9 mouse cellular contexts compared by ENCODE assay signal in the genomic region with DNA sequence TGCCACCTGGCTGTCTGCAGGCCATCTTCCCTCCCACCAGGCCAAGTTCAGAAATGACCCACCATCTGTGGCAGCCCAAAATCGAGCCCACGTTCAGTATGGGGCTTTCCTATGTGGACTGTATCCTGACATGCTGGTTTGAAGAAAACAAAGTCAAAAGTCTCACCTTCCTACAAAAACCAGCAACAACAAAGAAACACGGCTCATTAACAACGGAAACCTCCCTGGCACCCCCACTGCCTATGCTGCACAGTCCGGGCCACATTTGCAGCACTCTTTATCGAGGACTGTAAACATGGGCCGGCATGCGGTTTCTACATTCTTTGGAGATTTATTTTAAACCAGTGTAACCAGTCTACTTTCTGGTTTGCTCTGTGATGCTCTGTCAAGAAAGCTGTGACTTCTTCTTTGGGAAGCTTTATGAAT.
A peak's percentile ranks its signal among the peaks of the same experiment; 100 is the strongest.
DNase-seq lines count a peak whose midpoint lies in the region; ATAC-seq lines count a peak whose summit lies in the region.
"Had no signal": no experiment of that assay in that cellular context is flagged by ENCODE, and none has a peak within 500 bp of the region (broad histone marks: within the 10 kb centered on the region; RNA-seq: fewer than 3 reads in every experiment).

No protein-coding gene starts in this region.

- ATAC-seq in forebrain, embryonic 12.5 days (ENCODE audit: low FRiP score) = no peak
- ATAC-seq in forebrain, embryonic 14.5 days = no peak
- no peak for ATAC-seq in midbrain, embryonic 15.5 days (replicated peaks)

- no peak overlapping the region for H3K9ac ChIP-seq in forebrain, embryonic 12.5 days
- H3K9ac ChIP-seq in forebrain, embryonic 14.5 days (ENCODE audit: low read length) = peak overlapping the region; percentile 98
- H3K9ac ChIP-seq in midbrain, embryonic 15.5 days = peak overlapping the region; percentile 12; the same call in 1 of the 2 replicates

- H3K9me3 ChIP-seq in forebrain, embryonic 12.5 days = no peaks in the 10 kb centered on the region
- no peaks in the 10 kb centered on the region for H3K9me3 ChIP-seq in forebrain, embryonic 10.5 days
- H3K9me3 ChIP-seq in forebrain, embryonic 14.5 days (replicated peaks; ENCODE audit: control insufficient read depth, low read length) = no peaks in the 10 kb centered on the region
- H3K9me3 ChIP-seq in midbrain, embryonic 15.5 days = no peaks in the 10 kb centered on the region

- H3K4me3 ChIP-seq in forebrain, embryonic 12.5 days (replicated peaks) = 0 out of 2 replicates have a peak overlapping the region, but pooled peaks have one; percentile 13
- H3K4me3 ChIP-seq in forebrain, embryonic 10.5 days = no peak overlapping the region
- H3K4me3 ChIP-seq in forebrain, embryonic 14.5 days (ENCODE audit: low read depth, low read length) = peak overlapping the region; percentile 91
- peak overlapping the region; percentile 1 for H3K4me3 ChIP-seq in midbrain, embryonic 15.5 days

- H3K27me3 ChIP-seq in forebrain, embryonic 12.5 days = no peaks in the 10 kb centered on the region
- H3K27me3 ChIP-seq in forebrain, embryonic 10.5 days (ENCODE audit: poor library complexity, severe bottlenecking) = peaks cover 3% of the 10 kb centered on the region; the same call in 1 of the 2 replicates
- H3K27me3 ChIP-seq in forebrain, embryonic 14.5 days (replicated peaks; ENCODE audit: control insufficient read depth, insufficient read depth, low read length) = no peaks in the 10 kb centered on the region
- H3K27me3 ChIP-seq in midbrain, embryonic 15.5 days (replicated peaks) = no peaks in the 10 kb centered on the region

- H3K4me1 ChIP-seq in forebrain, embryonic 12.5 days = peaks cover 57% of the 10 kb centered on the region
- H3K4me1 ChIP-seq in forebrain, embryonic 10.5 days = peaks cover 57% of the 10 kb centered on the region
- peaks cover 13% of the 10 kb centered on the region for H3K4me1 ChIP-seq in forebrain, embryonic 14.5 days (ENCODE audit: control insufficient read depth, insufficient read depth, low read length)
- H3K4me1 ChIP-seq in midbrain, embryonic 15.5 days = peaks cover 17% of the 10 kb centered on the region

- intact Hi-C loops in left cerebral cortex, postnatal 4 days (cut with DNase I) = loop anchor here (5.0 kb wide), 2 partner anchors 90 to 95 kb away; no protein-coding TSS in a partner anchor
- intact Hi-C loops in left cerebral cortex, postnatal 14 days (cut with DNase I) = loop anchor here (5.0 kb wide), 2 partner anchors 40 to 200 kb away; no protein-coding TSS in a partner anchor

- DNase-seq in forebrain, embryonic 10.5 days (ENCODE audit: extremely low spot score, low spot score) = no peak
- peak; percentile 49 for DNase-seq in left cerebral cortex, postnatal 4 days
- DNase-seq in left cerebral cortex, postnatal 14 days (ENCODE audit: low spot score in 2 of 2) = no peak
- peak; percentile 46 for DNase-seq in forebrain, embryonic 14.5 days (ENCODE audit: low spot score)
- DNase-seq in embryo, embryonic 10 days (ENCODE audit: low spot score) = no peak
- DNase-seq in adrenal gland, adult 8-10 months = no peak
- DNase-seq: kidney, adult 11 months had no signal

- no peak overlapping the region for H3K27ac ChIP-seq in forebrain, embryonic 12.5 days
- H3K27ac ChIP-seq in forebrain, embryonic 10.5 days = no peak overlapping the region
- H3K27ac ChIP-seq in forebrain, embryonic 14.5 days (ENCODE audit: low read depth, low read length) = peak overlapping the region; percentile 82
- H3K27ac ChIP-seq in midbrain, embryonic 15.5 days = peak overlapping the region; percentile 7

- peak overlapping the region; percentile 36 for H3K4me2 ChIP-seq in forebrain, embryonic 12.5 days
- peak overlapping the region; percentile 85 for H3K4me2 ChIP-seq in forebrain, embryonic 14.5 days (ENCODE audit: low read length)
- H3K4me2 ChIP-seq in midbrain, embryonic 15.5 days = peak overlapping the region; percentile 39

- 77% methylated on average over 8 of the region's 8 CpGs for WGBS in forebrain, embryonic 12.5 days
- WGBS in forebrain, embryonic 10.5 days = 91% methylated on average over 8 of the region's 8 CpGs
- WGBS in forebrain, embryonic 14.5 days = 48% methylated on average over 8 of the region's 8 CpGs
- WGBS in midbrain, embryonic 15.5 days = 78% methylated on average over 8 of the region's 8 CpGs

- peaks cover 28% of the 10 kb centered on the region for H3K36me3 ChIP-seq in forebrain, embryonic 12.5 days (replicated peaks)
- H3K36me3 ChIP-seq in forebrain, embryonic 10.5 days (replicated peaks) = peaks cover 39% of the 10 kb centered on the region
- H3K36me3 ChIP-seq in forebrain, embryonic 14.5 days (ENCODE audit: control insufficient read depth, insufficient read depth, low read length) = peaks cover 17% of the 10 kb centered on the region
- no peaks in the 10 kb centered on the region for H3K36me3 ChIP-seq in midbrain, embryonic 15.5 days (replicated peaks)

Comparison
In these comparisons a context has a peak if more than half of its experiments do, and no peak if none do; other contexts are left out.
1. H3K27ac ChIP-seq: peak in forebrain, embryonic 14.5 days (single experiment) and midbrain, embryonic 15.5 days (single experiment); none in forebrain, embryonic 12.5 days (single experiment) and forebrain, embryonic 10.5 days (single experiment).
2. DNase-seq: peak in left cerebral cortex, postnatal 4 days (single experiment) and forebrain, embryonic 14.5 days (single experiment); none in forebrain, embryonic 10.5 days (single experiment), left cerebral cortex, postnatal 14 days (0 of 2), embryo, embryonic 10 days (single experiment) and adrenal gland, adult 8-10 months (single experiment).
3. Peak in every context shown above with its lines, with median percentiles within 50 percentile points of each other: H3K4me2 ChIP-seq.